Mouse (Mus musculus) CH12.LX (cell line): ENCODE measurements around the gene Adam10. TPM values are rescaled to one million over a fixed set of nuclear protein-coding genes. Genes with fewer than 3 reads are reported as not detected.

Experiments used
- DNase-seq: peaks from one replicate; pipeline ENCODE4 v3.0.0-alpha.2; 2013; ENCODE audit errors: extremely low read depth
- H3K27ac ChIP-seq: 2 replicates; pipeline ENCODE4 v1.5.1; 2012; ENCODE audit warnings: low read depth, mild to moderate bottlenecking, control low read depth, moderate library complexity; ENCODE audit not compliant: insufficient read depth
- H3K27me3 ChIP-seq: replicated peaks from 2 replicates; pipeline ENCODE3; 2012; ENCODE audit warnings: inconsistent platforms
- H3K36me3 ChIP-seq, 2 experiments: replicated peaks in 1 of 2; 2 replicates each; pipeline versions ENCODE3 to v1.6.1; 2012; ENCODE audit warnings: inconsistent platforms in 1 of 2, low read length in 1 of 2, mild to moderate bottlenecking in 1 of 2, mixed read lengths in 1 of 2, moderate library complexity in 1 of 2; ENCODE audit not compliant: control insufficient read depth in 1 of 2, insufficient read depth in 1 of 2
- H3K4me1 ChIP-seq, 2 experiments: 2 replicates each; pipeline ENCODE4 v1.6.1; 2012; ENCODE audit warnings: inconsistent platforms in 1 of 2, moderate library complexity in 1 of 2; ENCODE audit not compliant: insufficient read depth in 2 of 2, control insufficient read depth in 1 of 2
- H3K4me2 ChIP-seq: 2 replicates; pipeline ENCODE4 v1.6.1; 2012; ENCODE audit warnings: low read depth, mild to moderate bottlenecking, control low read depth; ENCODE audit not compliant: poor library complexity, insufficient read depth, severe bottlenecking
- H3K4me3 ChIP-seq, 3 experiments: fragments of 150-350 bp in 1 of 3; sonication (generic) in 1 of 3; replicated peaks in 1 of 3; 2 replicates each; pipeline versions ENCODE3 to v1.5.1; 2011 to 2012; ENCODE audit warnings: low read depth in 2 of 3, low read length in 2 of 3, mild to moderate bottlenecking in 2 of 3, moderate library complexity in 2 of 3, control low read depth in 1 of 3, improper control_type of control experiment in 1 of 3, inconsistent platforms in 1 of 3, mixed read lengths in 1 of 3; ENCODE audit not compliant: poor library complexity in 1 of 3
- H3K79me2 ChIP-seq: replicated peaks from 2 replicates; pipeline ENCODE4 v1.6.1; 2012; ENCODE audit warnings: mild to moderate bottlenecking, moderate library complexity; ENCODE audit not compliant: control insufficient read depth, poor library complexity, insufficient read depth, severe bottlenecking; ENCODE audit errors: extremely low read depth
- H3K9ac ChIP-seq: 2 replicates; pipeline ENCODE4 v1.6.1; 2012; ENCODE audit warnings: low read depth, mild to moderate bottlenecking, control low read depth, moderate library complexity; ENCODE audit not compliant: insufficient read depth
- H3K9me3 ChIP-seq: replicated peaks from 2 replicates; pipeline ENCODE3; 2012; ENCODE audit warnings: low read length, inconsistent platforms, mixed read lengths
- CHD1 ChIP-seq: IDR thresholded peaks from 2 replicates; pipeline ENCODE4 v1.6.1; 2012; ENCODE audit warnings: low read depth, low read length, improper control_type of control experiment, inconsistent platforms
- CHD2 ChIP-seq: IDR thresholded peaks from 2 replicates; pipeline ENCODE4 v1.6.1; 2011; ENCODE audit warnings: low read length, improper control_type of control experiment
- E2F4 ChIP-seq: IDR thresholded peaks from 2 replicates; pipeline ENCODE4 v1.6.1; 2011; ENCODE audit warnings: low read depth, low read length, improper control_type of control experiment; ENCODE audit not compliant: insufficient replicate concordance
- ELF1 ChIP-seq: IDR thresholded peaks from 2 replicates; pipeline ENCODE4 v1.6.1; 2014; ENCODE audit warnings: low read depth, mild to moderate bottlenecking, inconsistent platforms, low read length, improper control_type of control experiment
- EP300 ChIP-seq: IDR thresholded peaks from 2 replicates; pipeline ENCODE4 v1.6.1; 2011; ENCODE audit warnings: low read length, improper control_type of control experiment
- JUN ChIP-seq: IDR thresholded peaks from 2 replicates; pipeline ENCODE4 v1.6.1; 2011; ENCODE audit warnings: low read depth, mild to moderate bottlenecking, low read length, improper control_type of control experiment, moderate library complexity; ENCODE audit not compliant: insufficient read depth
- KAT2A ChIP-seq: IDR thresholded peaks from 2 replicates; pipeline ENCODE4 v1.6.1; 2012; ENCODE audit warnings: low read length, improper control_type of control experiment, inconsistent platforms; ENCODE audit not compliant: insufficient replicate concordance
- MAX ChIP-seq: IDR thresholded peaks from 2 replicates; pipeline ENCODE4 v1.6.1; 2011; ENCODE audit warnings: low read length, improper control_type of control experiment
- NELFE ChIP-seq: IDR thresholded peaks from 2 replicates; pipeline ENCODE4 v1.6.1; 2011; ENCODE audit warnings: low read depth, low read length, improper control_type of control experiment
- NRF1 ChIP-seq: IDR thresholded peaks from 2 replicates; pipeline ENCODE4 v1.6.1; 2014; ENCODE audit warnings: low read depth, mild to moderate bottlenecking, inconsistent platforms, low read length, improper control_type of control experiment, moderate library complexity
- POLR2AphosphoS2 ChIP-seq: IDR thresholded peaks from 2 replicates; pipeline ENCODE4 v1.6.1; 2011; ENCODE audit warnings: low read depth, low read length, improper control_type of control experiment
- RAD21 ChIP-seq: IDR thresholded peaks from 2 replicates; pipeline ENCODE4 v1.6.1; 2011; ENCODE audit warnings: low read depth, mild to moderate bottlenecking, low read length, improper control_type of control experiment, moderate library complexity
- RCOR1 ChIP-seq: conservative IDR thresholded peaks from 2 replicates; pipeline ENCODE4 v1.6.1; 2012; ENCODE audit warnings: low read depth, mild to moderate bottlenecking, inconsistent platforms, low read length, improper control_type of control experiment
- SIN3A ChIP-seq: IDR thresholded peaks from 2 replicates; pipeline ENCODE4 v1.6.1; 2012; ENCODE audit warnings: low read length, improper control_type of control experiment, inconsistent platforms
- TCF12 ChIP-seq: IDR thresholded peaks from 2 replicates; pipeline ENCODE4 v1.6.1; 2014; ENCODE audit warnings: low read depth, mild to moderate bottlenecking, inconsistent platforms, low read length, improper control_type of control experiment
- UBTF ChIP-seq: IDR thresholded peaks from 2 replicates; pipeline ENCODE4 v1.6.1; 2012; ENCODE audit warnings: low read depth, mild to moderate bottlenecking, inconsistent platforms, low read length, improper control_type of control experiment, moderate library complexity
- USF1 ChIP-seq: IDR thresholded peaks from 2 replicates; pipeline ENCODE4 v1.6.1; 2014; ENCODE audit warnings: low read depth, mild to moderate bottlenecking, inconsistent platforms, low read length, improper control_type of control experiment
- ZMIZ1 ChIP-seq: IDR thresholded peaks from 2 replicates; pipeline ENCODE4 v1.6.1; 2012; ENCODE audit warnings: low read depth, mild to moderate bottlenecking, inconsistent platforms, low read length, improper control_type of control experiment
- dilution Hi-C: fragments of 300-500 bp; cut with MboI; formaldehyde crosslinking; loops from 2 replicates; pipeline ENCODE4 v1.14.3; 2020; ENCODE audit warnings: low sequenced_read_pairs; ENCODE audit not compliant: extremely low pct_unique_long_range_greater_than_20kb, extremely low pct_ligation_motif_present
- in situ Hi-C: fragments of 300-500 bp; cut with MboI; formaldehyde crosslinking; loops from 3 replicates; pipeline ENCODE4 v1.14.3; 2019; ENCODE audit warnings: low sequenced_read_pairs, low pct_ligation_motif_present, low pct_unique_long_range_greater_than_20kb, mixed read lengths
- polyA plus RNA-seq: library from polyadenylated mRNA; unstranded; fragments of >175 nt; gene quantifications from 2 replicates; pipeline ENCODE4 v1.2.1, GENCODE M21; 2012; ENCODE audit warnings: low read depth; ENCODE audit not compliant: insufficient read length
- total RNA-seq, 2 experiments: library from RNA; depleted of rRNA; stranded (reverse); fragments of 300-350 nt in 1 of 2; fragments of >200 nt in 1 of 2; gene quantifications; 2 replicates each; pipeline ENCODE4 v1.2.3; 2012 to 2014

Gene Adam10
- total and polyA plus RNA-seq, 3 experiments: 9.3 to 28.9 (median 17.8) TPM

DNA sequence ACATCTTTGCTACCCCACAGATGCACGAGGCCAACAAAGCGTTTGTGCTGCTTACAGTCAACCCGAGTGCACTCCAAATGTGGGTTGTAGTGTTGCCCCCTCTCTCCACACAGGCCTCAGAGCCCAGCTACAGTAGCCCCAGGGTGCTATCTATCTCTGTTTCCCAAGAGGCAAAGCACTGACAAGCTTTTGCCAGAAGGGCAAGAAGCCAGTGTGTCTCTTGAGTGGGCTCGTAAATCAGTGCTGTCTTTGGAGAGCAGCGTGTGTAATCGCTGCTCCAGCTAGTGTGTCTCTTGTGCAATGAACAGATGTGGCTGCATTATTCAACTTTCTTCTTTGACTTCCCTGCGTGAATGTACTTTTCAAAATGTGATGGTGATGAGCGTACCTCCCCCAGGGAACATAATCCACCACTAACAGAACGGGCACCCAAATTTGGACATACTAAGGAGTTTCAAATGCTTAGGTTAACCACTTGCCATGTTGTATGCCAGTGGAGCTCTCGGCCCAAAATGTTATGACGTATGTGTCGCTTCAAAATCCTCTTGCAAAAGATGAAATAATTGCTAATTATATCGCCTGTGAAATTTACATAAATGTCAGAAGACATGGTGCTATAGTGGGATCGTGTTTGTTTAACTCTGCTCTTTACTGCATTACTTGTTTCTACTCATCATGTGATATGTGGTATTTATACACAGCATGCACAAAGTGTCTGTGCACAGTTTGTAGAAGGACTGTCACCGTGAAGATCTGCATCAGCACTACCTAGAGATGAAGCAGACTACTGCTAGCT, 116.0 kb downstream of the Adam10 start:
- Histone ChIP-seq H3K36me3 (peaks cover 2 to 3% of the 10 kb centered on the region in 2 experiments), H3K4me3 (no peak overlapping the region), H3K79me2 (no peaks in the 10 kb centered on the region), H3K27ac (no peak overlapping the region), H3K27me3 (no peaks in the 10 kb centered on the region), H3K9me3 (peaks cover 7% of the 10 kb centered on the region), H3K9ac (no peak overlapping the region), H3K4me1 (0 out of 4 replicates have a peak, but pooled peaks cover 0 to 4% of the 10 kb centered on the region in 2 experiments), H3K4me2 (no peak overlapping the region)
- TF ChIP-seq ZMIZ1: no peak
- TF ChIP-seq CHD1: no peak
- TF ChIP-seq RAD21: no peak
- TF ChIP-seq MAX: no peak
- no peak for TF ChIP-seq E2F4
- TF ChIP-seq RCOR1: no peak
- TF ChIP-seq CHD2: no peak
- no peak for TF ChIP-seq NRF1
- TF ChIP-seq EP300: no peak
- TF ChIP-seq SIN3A: no peak
- no peak for TF ChIP-seq TCF12
- no peak for TF ChIP-seq NELFE
- no peak for TF ChIP-seq POLR2AphosphoS2
- TF ChIP-seq JUN: no peak
- TF ChIP-seq USF1: no peak
- in situ Hi-C loops: no loop called here
- dilution Hi-C loops: no loop called here
- no peak for DNase-seq

DNA sequence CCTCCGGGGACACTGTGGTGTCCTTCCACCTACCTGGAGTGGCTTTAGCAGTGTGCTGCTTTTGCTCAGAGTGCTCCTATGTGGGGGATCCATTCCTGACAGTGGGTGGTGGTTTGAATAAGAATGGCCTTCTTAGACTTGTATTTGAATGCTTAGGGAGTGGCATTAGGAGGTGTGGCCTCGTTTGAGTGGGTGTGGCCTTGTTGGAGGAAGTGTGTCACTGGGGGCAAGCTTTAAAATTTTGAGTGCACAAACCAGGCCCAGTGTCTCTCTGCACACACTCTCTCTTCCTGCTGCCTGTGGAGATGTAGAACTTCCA, 116.6 kb downstream of the Adam10 start:
- Histone ChIP-seq H3K36me3 (peaks cover 2 to 8% of the 10 kb centered on the region in 2 experiments), H3K27ac (no peak overlapping the region), H3K79me2 (no peaks in the 10 kb centered on the region), H3K9me3 (peaks cover 12% of the 10 kb centered on the region), H3K4me1 (0 out of 4 replicates have a peak, but pooled peaks cover 0 to 4% of the 10 kb centered on the region in 2 experiments), H3K4me2 (no peak overlapping the region), H3K27me3 (no peaks in the 10 kb centered on the region), H3K4me3 (no peak overlapping the region), H3K9ac (no peak overlapping the region)
- dilution Hi-C loops: no loop called here
- DNase-seq: no peak
- TF ChIP-seq SIN3A: no peak
- no peak for TF ChIP-seq NELFE
- no peak for TF ChIP-seq ZMIZ1
- TF ChIP-seq POLR2AphosphoS2: no peak
- TF ChIP-seq RCOR1: no peak
- no peak for TF ChIP-seq ELF1
- TF ChIP-seq NRF1: no peak
- no peak for TF ChIP-seq KAT2A
- TF ChIP-seq UBTF: no peak
- TF ChIP-seq E2F4: no peak
- in situ Hi-C loops: no loop called here
